Mouse (Mus musculus) erythroblast, embryonic 14.5 days (primary cell): ENCODE measurements around the gene Rnf208. TPM values are rescaled to one million over a fixed set of nuclear protein-coding genes. Genes with fewer than 3 reads are reported as not detected.

Experiments used
- H3K27me3 ChIP-seq: 2 replicates; pipeline ENCODE4 v1.6.1; 2012; ENCODE audit warnings: inconsistent platforms; ENCODE audit not compliant: control insufficient read depth
- H3K36me3 ChIP-seq: 2 replicates; pipeline ENCODE4 v1.6.1; 2012; ENCODE audit warnings: mild to moderate bottlenecking, inconsistent platforms; ENCODE audit not compliant: control insufficient read depth
- H3K4me1 ChIP-seq: 2 replicates; pipeline ENCODE4 v1.6.1; 2012; ENCODE audit warnings: inconsistent platforms; ENCODE audit not compliant: control insufficient read depth
- H3K4me3 ChIP-seq: replicated peaks from 2 replicates; pipeline ENCODE3; 2012; ENCODE audit warnings: moderate library complexity, mild to moderate bottlenecking, inconsistent platforms
- H3K9me3 ChIP-seq: 2 replicates; pipeline ENCODE4 v1.6.1; 2012; ENCODE audit warnings: low read length, inconsistent platforms, mixed read lengths; ENCODE audit not compliant: control insufficient read depth
- GATA1 ChIP-seq: IDR thresholded peaks from 2 replicates; pipeline ENCODE4 v1.6.1; 2012; ENCODE audit warnings: low read length, inconsistent platforms, mixed read lengths
- TAL1 ChIP-seq: IDR thresholded peaks from 3 replicates; pipeline ENCODE4 v1.6.1; 2012; ENCODE audit warnings: low read length, inconsistent platforms, mixed read lengths
- polyA plus RNA-seq: library from polyadenylated mRNA; stranded (reverse); fragments of >175 nt; gene quantifications from 2 replicates; pipeline ENCODE4 v1.2.3, GENCODE M21; 2012

Gene Rnf208
- polyA plus RNA-seq, 1 experiment: 0.07 TPM

- peaks cover 34% of the 10 kb centered on the region for H3K27me3 ChIP-seq
- no peaks in the 10 kb centered on the region for H3K36me3 ChIP-seq
- no peak overlapping the region for H3K4me3 ChIP-seq
- H3K9me3 ChIP-seq: no peaks in the 10 kb centered on the region
- no peak for TF ChIP-seq TAL1
- no peak for TF ChIP-seq GATA1
- peaks cover 47% of the 10 kb centered on the region for H3K4me1 ChIP-seq
Measured at GRCm38 (mm10) chr2:25238106-25238505, 3.9 kb upstream of the Rnf208 start.

- peaks cover 47% of the 10 kb centered on the region for H3K4me1 ChIP-seq
- H3K27me3 ChIP-seq: peaks cover 44% of the 10 kb centered on the region
- TF ChIP-seq GATA1 (no peak), TAL1 (no peak)
- H3K4me3 ChIP-seq: no peak overlapping the region
- no peaks in the 10 kb centered on the region for H3K9me3 ChIP-seq
- H3K36me3 ChIP-seq: no peaks in the 10 kb centered on the region
Measured at GRCm38 (mm10) chr2:25239766-25240165, 2.3 kb upstream of the Rnf208 start.

- Histone ChIP-seq H3K4me1 (peaks cover 47% of the 10 kb centered on the region), H3K27me3 (peaks cover 44% of the 10 kb centered on the region), H3K4me3 (peak overlapping the region; percentile 61)
Measured at GRCm38 (mm10) chr2:25240310-25240709, 1.7 kb upstream of the Rnf208 start.

GRCm38 (mm10) chr2:25240723-25241437, 1.2 kb upstream of the Rnf208 start:
- H3K4me1 ChIP-seq: peaks cover 47% of the 10 kb centered on the region
- no peak for TF ChIP-seq TAL1
- TF ChIP-seq GATA1: no peak
- peak overlapping the region; percentile 61 for H3K4me3 ChIP-seq
- peaks cover 43% of the 10 kb centered on the region for H3K27me3 ChIP-seq
- H3K36me3 ChIP-seq: peaks cover 11% of the 10 kb centered on the region
- no peaks in the 10 kb centered on the region for H3K9me3 ChIP-seq

More at GRCm38 (mm10) chr2:25240310-25240709, 1.7 kb upstream of the Rnf208 start:
- no peaks in the 10 kb centered on the region for H3K9me3 ChIP-seq
- TF ChIP-seq GATA1: no peak
- no peak for TF ChIP-seq TAL1
- H3K36me3 ChIP-seq: peaks cover 5% of the 10 kb centered on the region

GRCm38 (mm10) chr2:25241438-25241775, 648 bp upstream of the Rnf208 start:
- Histone ChIP-seq H3K27me3 (peaks cover 39% of the 10 kb centered on the region), H3K9me3 (no peaks in the 10 kb centered on the region), H3K4me1 (peaks cover 43% of the 10 kb centered on the region), H3K4me3 (peak overlapping the region; percentile 61), H3K36me3 (peaks cover 16% of the 10 kb centered on the region)
- TF ChIP-seq TAL1: no peak
- TF ChIP-seq GATA1: no peak

GRCm38 (mm10) chr2:25243342-25243741, 1.3 kb downstream of the Rnf208 start:
- Histone ChIP-seq H3K4me1 (peaks cover 41% of the 10 kb centered on the region), H3K9me3 (no peaks in the 10 kb centered on the region), H3K36me3 (peaks cover 36% of the 10 kb centered on the region), H3K4me3 (no peak overlapping the region), H3K27me3 (peaks cover 34% of the 10 kb centered on the region)
- no peak for TF ChIP-seq GATA1
- TF ChIP-seq TAL1: no peak

- peaks cover 34% of the 10 kb centered on the region for H3K27me3 ChIP-seq
- no peak for TF ChIP-seq GATA1
- no peak for TF ChIP-seq TAL1
Measured at GRCm38 (mm10) chr2:25244144-25244543, 2.1 kb downstream of the Rnf208 start.

GRCm38 (mm10) chr2:25246183-25247072, 4.4 kb downstream of the Rnf208 start, which contains the start of gene AL732309.1:
Gene AL732309.1, minus strand, starts transcription at chr2:25246863.
- Histone ChIP-seq H3K9me3 (no peaks in the 10 kb centered on the region), H3K36me3 (peaks cover 67% of the 10 kb centered on the region), H3K27me3 (peaks cover 26% of the 10 kb centered on the region), H3K4me1 (peaks cover 15% of the 10 kb centered on the region), H3K4me3 (no peak within 1 kb of the TSS)
- no peak for TF ChIP-seq TAL1
- no peak for TF ChIP-seq GATA1

More at GRCm38 (mm10) chr2:25244144-25244543, 2.1 kb downstream of the Rnf208 start:
- H3K4me3 ChIP-seq: no peak overlapping the region
- H3K36me3 ChIP-seq: peaks cover 44% of the 10 kb centered on the region
- peaks cover 36% of the 10 kb centered on the region for H3K4me1 ChIP-seq
- no peaks in the 10 kb centered on the region for H3K9me3 ChIP-seq

GRCm38 (mm10) chr2:25252331-25252730, 10.3 kb downstream of the Rnf208 start:
- Histone ChIP-seq H3K36me3 (peaks cover 63% of the 10 kb centered on the region), H3K9me3 (no peaks in the 10 kb centered on the region), H3K4me3 (no peak overlapping the region), H3K27me3 (no peaks in the 10 kb centered on the region), H3K4me1 (peaks cover 31% of the 10 kb centered on the region)
- TF ChIP-seq GATA1 (no peak), TAL1 (no peak)
